Mouse (Mus musculus): ENCODE data around the gene Spo11.

Spo11 gene

DNA sequence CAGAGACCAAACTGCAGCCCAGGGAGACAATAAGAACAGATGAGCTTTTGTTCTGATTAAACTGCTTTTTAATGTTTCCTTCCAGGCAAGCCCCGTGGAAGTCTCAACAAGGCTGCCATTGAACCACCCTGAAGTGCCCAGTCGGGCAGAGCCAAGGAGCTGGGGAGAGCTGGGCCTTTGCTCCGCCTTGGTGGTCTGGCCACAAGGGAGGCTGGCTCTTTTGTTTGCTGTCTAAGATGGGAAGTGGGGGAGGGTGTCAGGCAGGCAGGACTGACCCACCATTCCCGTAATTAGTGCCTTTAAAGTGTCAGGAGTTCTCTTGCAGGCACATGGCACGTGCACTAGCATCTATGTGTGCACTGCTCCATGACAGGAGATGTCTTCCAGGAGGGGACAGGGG is 18.9 kb upstream of the Spo11 start:
- 58% methylated on average over 5 of the region's 5 CpGs for WGBS

GRCm38 (mm10) chr2:172959006-172959768 is 18.3 kb upstream of the Spo11 start:
- WGBS, result 57% methylated on average over 13 of the region's 13 CpGs

GRCm38 (mm10) chr2:172960350-172960749 is 17.1 kb upstream of the Spo11 start:
- 89% methylated on average over 3 of the region's 3 CpGs for WGBS

GRCm38 (mm10) chr2:172961211-172961610 is 16.3 kb upstream of the Spo11 start:
- 59% methylated on average over 6 of the region's 6 CpGs for WGBS

DNA sequence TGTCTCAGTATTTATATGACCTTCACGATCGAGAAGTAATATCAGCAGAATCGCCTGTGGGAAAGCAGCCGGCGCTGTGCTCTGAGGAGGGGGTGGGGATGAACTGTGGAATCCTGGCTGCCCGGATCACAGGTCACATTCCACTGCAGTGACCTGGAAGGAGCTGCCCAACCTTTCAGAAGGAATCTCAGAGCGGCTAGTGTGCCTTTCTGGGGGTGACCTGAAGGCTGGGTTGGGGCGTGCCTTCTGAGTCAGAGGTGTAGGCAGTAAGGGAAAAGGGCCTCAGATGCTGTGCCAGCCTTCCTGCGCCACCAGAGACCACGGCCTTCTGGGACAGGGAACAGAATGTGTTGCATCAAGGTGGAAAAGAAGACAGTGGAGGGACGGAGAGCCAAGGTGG is 12.3 kb upstream of the Spo11 start:
- 82% methylated on average over 11 of the region's 11 CpGs for WGBS

DNA sequence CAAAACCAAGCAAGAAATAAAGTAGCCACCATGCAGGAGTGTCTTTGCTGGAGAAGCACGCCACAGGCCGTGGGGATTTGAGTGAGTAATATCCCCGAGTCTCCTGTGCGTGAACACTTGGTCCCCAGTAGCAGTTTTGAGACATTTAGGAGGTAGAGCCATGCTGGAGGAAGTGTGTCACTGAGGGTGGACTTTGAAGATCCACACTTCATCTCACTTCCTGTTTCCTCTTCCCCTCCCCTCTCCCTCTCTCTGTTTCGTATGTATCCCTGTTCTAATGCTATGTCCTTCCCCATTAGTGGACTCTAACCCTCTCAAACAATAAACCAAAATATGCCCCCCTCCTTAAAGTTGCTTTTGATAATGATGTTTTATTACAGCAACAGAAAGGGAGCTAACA is 11.0 kb upstream of the Spo11 start:
- WGBS, result 88% methylated on average over 5 of the region's 5 CpGs

DNA sequence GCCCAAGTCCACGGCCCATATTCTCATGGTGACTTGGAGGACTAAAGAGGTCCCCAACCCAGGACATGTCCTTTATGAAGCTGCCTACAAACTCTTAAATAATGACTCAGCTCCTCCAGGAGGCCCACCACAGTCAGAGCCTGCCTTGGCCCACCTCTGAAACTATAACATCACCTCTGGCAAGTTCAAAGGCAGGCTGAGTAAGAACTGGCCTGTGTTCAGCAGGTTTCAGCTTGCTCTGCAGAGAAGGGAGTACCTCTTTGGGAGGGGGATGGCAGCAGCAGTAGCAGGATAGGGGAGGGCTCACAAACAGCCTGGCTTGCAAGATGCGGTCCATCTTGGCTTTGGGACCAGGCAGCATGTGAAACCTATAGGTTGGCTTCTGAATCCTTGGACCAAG is 5.6 kb upstream of the Spo11 start:
- 96% methylated on average over 2 of the region's 2 CpGs for WGBS

DNA sequence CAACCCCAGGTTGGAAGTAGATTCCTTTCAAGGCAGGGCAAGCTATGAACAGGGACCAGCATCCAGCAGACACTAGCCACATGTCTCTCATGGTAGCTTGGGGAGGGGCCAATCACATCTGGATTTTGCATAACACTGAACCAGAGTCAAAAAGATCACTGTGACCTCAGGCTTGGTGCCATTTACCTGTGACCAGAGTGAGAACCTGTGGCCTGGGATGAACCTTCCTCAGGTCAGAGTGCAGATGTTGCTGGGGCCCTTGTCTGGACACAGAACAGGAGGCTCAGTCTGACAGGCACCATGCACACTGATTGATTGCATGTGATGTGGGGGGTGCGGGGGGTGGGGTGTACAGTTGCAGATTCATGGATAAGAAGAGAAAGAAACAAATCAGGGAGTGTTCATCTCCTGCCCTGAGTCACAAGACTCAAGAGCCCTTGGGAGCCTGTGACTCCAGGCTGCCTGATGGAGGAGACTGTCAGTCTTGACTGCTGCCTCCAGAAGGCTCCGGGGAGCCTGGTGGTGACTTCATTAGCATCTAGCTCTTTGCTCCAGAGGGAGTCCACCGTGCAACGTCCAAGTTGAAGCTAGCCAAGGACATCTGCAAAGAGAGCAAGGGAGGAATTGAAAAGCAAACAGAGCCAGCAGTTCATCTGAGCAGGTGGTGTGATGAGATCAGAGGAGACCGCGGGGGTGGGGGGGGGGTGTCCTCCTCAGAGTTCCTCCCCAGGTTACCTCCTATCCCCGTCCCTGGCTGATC is 3.5 kb upstream of the Spo11 start:
- 30% methylated on average over 7 of the region's 7 CpGs for WGBS

GRCm38 (mm10) chr2:172974701-172975100 is 2.8 kb upstream of the Spo11 start:
- WGBS, result 62% methylated on average over 7 of the region's 7 CpGs

DNA sequence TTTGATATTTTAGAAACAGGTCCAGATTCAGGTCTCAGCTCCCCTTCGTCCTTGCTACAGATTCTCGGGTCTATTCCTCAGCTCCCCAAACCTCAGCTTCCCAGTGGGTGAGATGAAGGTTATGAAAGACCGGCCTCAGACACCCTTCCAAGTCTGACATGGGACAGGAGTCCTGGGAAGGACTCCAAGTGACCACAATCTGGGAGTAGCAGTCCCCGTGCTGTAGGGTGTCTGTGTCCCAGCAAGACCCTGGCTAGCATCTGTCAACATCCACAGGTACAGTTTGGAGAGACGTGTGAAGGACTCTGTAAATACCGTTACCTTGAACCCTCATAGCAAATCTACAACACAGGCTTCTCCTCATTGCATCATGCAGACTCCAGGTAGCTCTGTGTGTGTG is 2.3 kb upstream of the Spo11 start:
- 89% methylated on average over 6 of the region's 6 CpGs for WGBS

- WGBS, result 52% methylated on average over 7 of the region's 7 CpGs
Measured at GRCm38 (mm10) chr2:172976661-172977238, 750 bp upstream of the Spo11 start.

GRCm38 (mm10) chr2:172978131-172978633 is 682 bp downstream of the Spo11 start:
- WGBS, result 68% methylated on average over 4 of the region's 4 CpGs

- WGBS, result 93% methylated on average over 43 of the region's 43 CpGs
Measured at GRCm38 (mm10) chr2:172979666-172980345, 2.3 kb downstream of the Spo11 start.

DNA sequence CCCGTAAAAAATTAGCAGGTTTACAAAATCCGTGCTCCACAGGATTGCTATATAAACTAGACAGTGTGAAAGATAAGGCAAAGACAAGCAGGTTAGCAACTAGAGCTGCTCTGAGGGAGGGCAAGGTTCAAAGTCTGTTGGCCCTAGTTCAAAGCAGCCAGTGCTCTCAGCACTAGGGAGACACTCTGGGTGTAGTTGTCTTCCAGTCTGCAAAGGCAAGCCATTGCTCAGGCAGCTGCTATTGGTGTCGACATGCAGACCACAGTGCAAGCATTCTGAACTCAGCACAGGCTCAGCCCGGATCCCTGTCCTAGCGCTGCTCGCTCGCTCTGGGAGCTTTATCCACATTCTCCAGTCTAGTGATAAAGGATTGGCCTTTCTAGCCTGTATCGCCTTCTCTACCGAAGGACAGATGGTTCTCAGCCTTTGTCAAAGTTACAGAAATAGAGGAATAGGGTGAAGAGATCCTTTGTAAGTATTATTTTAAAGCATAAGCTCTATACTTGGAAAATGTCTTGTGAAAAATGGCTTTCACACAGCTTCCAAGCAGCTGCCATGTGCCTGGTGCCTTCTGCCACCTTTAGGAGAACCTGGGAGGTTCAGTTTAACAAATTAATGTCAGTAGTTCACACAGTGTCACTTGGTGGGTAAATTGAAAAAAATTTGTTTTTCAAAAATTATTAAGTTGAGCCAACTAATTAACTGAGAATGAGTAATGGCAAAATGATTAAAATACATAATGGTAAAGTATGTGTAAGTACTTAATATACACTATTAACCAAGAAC is 5.5 kb downstream of the Spo11 start:
- 66% methylated on average over 9 of the region's 9 CpGs for WGBS

- WGBS, result 93% methylated on average over 6 of the region's 6 CpGs
Measured at GRCm38 (mm10) chr2:172990161-172990560, 12.7 kb downstream of the Spo11 start.

GRCm38 (mm10) chr2:172996207-172996606 is 18.7 kb downstream of the Spo11 start:
- 9% methylated on average over 4 of the region's 4 CpGs for WGBS

- WGBS, result 58% methylated on average over 11 of the region's 11 CpGs
Measured at GRCm38 (mm10) chr2:172997748-172998147, 20.2 kb downstream of the Spo11 start.

DNA sequence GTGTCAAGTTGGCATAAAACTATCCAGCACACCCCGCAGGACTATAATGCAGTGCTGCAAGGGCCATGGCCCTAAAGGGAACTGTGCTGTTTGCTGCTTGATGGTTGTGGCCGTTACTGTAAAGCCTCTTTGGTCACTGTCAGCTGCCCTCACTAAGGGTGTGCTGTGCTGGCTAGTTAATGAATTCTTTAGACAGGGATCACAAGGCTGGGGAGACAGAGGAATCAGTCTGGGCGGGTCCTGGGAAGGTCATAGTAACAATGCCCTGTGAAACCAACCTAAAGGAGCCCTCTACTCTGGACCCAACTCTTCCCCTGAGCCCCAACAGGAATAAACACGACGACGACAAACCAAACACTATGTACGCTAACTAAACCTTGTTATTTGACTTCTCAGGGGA is 21.0 kb downstream of the Spo11 start:
- WGBS, result 72% methylated on average over 7 of the region's 7 CpGs

- WGBS, result under 1% methylated on average over 45 of the region's 45 CpGs
Measured at GRCm38 (mm10) chr2:172999630-173000284, 22.3 kb downstream of the Spo11 start, which contains the start of gene Rae1. Gene Rae1 (plus strand): TSS chr2:173000117.

- WGBS, result 0% methylated on average over 42 of the region's 42 CpGs
Measured at GRCm38 (mm10) chr2:173000285-173000652, 22.8 kb downstream of the Spo11 start.

GRCm38 (mm10) chr2:173000921-173001320 is 23.4 kb downstream of the Spo11 start:
- WGBS, result 4% methylated on average over 8 of the region's 8 CpGs

Measured in cerebral cortex, adult 2 months (tissue).